Mouse (Mus musculus): ENCODE measurements at regions not wholly inside any gene's neighbourhood (a gene's known extent, or its start where the extent isn't known, plus 50 kb on each side); places are given as distances from the start of the nearest gene placed in this dataset.

- no peak for TF ChIP-seq ZNF384 (IDR thresholded peaks at IDR 0.05; ENCODE audit: low read depth, low read length)
- TF ChIP-seq HCFC1 (IDR thresholded peaks at IDR 0.05; ENCODE audit: borderline replicate concordance, insufficient read depth, low read length): no peak
- no peak for TF ChIP-seq ZC3H11A (IDR thresholded peaks at IDR 0.05; ENCODE audit: borderline replicate concordance, low read depth, low read length)
Measured at GRCm38 (mm10) chr2:21037607-21038006, 68.9 kb upstream of the Arhgap21 start.

Data from ES-E14 (cell line).